Mouse (Mus musculus) heart, adult 2 months (tissue): ENCODE data around the gene Parm1.

Experiments
- CTCF ChIP-seq: fragments of 200-600 bp; IDR thresholded peaks from 2 replicates; pipeline ENCODE4 v1.8.1; 2022; ENCODE audit warnings: antibody characterized with exemption, mild to moderate bottlenecking, moderate library complexity
- EP300 ChIP-seq: fragments of 200-500 bp; IDR thresholded peaks from 2 replicates; pipeline ENCODE4 v1.6.1; 2011; ENCODE audit warnings: low read depth, low read length, control low read depth; ENCODE audit not compliant: insufficient read depth
- POLR2A ChIP-seq: fragments of 200-500 bp; IDR thresholded peaks from 2 replicates; pipeline ENCODE4 v1.6.1; 2011; ENCODE audit warnings: mild to moderate bottlenecking, low read depth, low read length, control low read depth; ENCODE audit not compliant: insufficient read depth

GRCm38 (mm10) chr5:91626823-91627222 is 109.4 kb downstream of the Parm1 start:
- no peak for TF ChIP-seq EP300
- no peak for TF ChIP-seq CTCF
- no peak for TF ChIP-seq POLR2A
